Mouse (Mus musculus) kidney, adult 2 months (tissue): Measurements from ENCODE around the gene Gm10447.

ENCODE experiments used
- CTCF ChIP-seq: fragments of 200-500 bp; conservative IDR thresholded peaks from 2 replicates; pipeline ENCODE4 v1.5.1; 2011; ENCODE audit warnings: low read depth, mild to moderate bottlenecking, control low read depth, low read length, moderate library complexity, mixed read lengths; ENCODE audit not compliant: insufficient read depth, insufficient read length
- POLR2A ChIP-seq: fragments of 200-500 bp; IDR thresholded peaks from one replicate; pipeline ENCODE4 v1.6.1; 2011; ENCODE audit warnings: low read depth, low read length, control low read depth

GRCm38 (mm10) chr11:53445562-53445961, 11.3 kb downstream of the Gm10447 start:
- TF ChIP-seq POLR2A: no peak
- TF ChIP-seq CTCF: no peak
